Mouse (Mus musculus): ENCODE results near the gene Opcml. TPM values are rescaled to one million over a fixed set of nuclear protein-coding genes. Genes with fewer than 3 reads are reported as not detected.

The Opcml gene
- polyA plus RNA-seq, 1 experiment from 2014 or later, result 73.0 TPM

GRCm38 (mm10) chr9:28003131-28003530 is 212.6 kb downstream of the Opcml start:
- WGBS, result 54% methylated on average over 3 of the region's 3 CpGs
- Histone ChIP-seq H3K4me3 (ENCODE audit: low read depth, low read length) (no peak overlapping the region), H3K4me2 (ENCODE audit: low read length) (no peak overlapping the region), H3K4me1 (ENCODE audit: control insufficient read depth, insufficient read depth, low read length) (peaks cover 8% of the 10 kb centered on the region; the same call in 1 of the 2 replicates), H3K9ac (ENCODE audit: low read depth, low read length) (no peak overlapping the region), H3K9me3 (replicated peaks; ENCODE audit: control insufficient read depth, low read length, poor library complexity, severe bottlenecking) (no peaks in the 10 kb centered on the region), H3K27ac (ENCODE audit: low read length) (no peak overlapping the region), H3K36me3 (ENCODE audit: control insufficient read depth, insufficient read depth, low read length) (no peaks in the 10 kb centered on the region), H3K27me3 (ENCODE audit: control insufficient read depth, insufficient read depth, low read depth, low read length) (no peaks in the 10 kb centered on the region)
- ATAC-seq, result no peak

GRCm38 (mm10) chr9:28011483-28011882 is 220.9 kb downstream of the Opcml start:
- H3K9ac ChIP-seq (ENCODE audit: low read depth, low read length), result no peak overlapping the region
- peaks cover 8% of the 10 kb centered on the region; the same call in 1 of the 2 replicates for H3K4me1 ChIP-seq (ENCODE audit: control insufficient read depth, insufficient read depth, low read length)
- H3K27me3 ChIP-seq (ENCODE audit: control insufficient read depth, insufficient read depth, low read depth, low read length), result no peaks in the 10 kb centered on the region
- no peaks in the 10 kb centered on the region for H3K9me3 ChIP-seq (replicated peaks; ENCODE audit: control insufficient read depth, low read length, poor library complexity, severe bottlenecking)
- no peak overlapping the region for H3K27ac ChIP-seq (ENCODE audit: low read length)
- no peak overlapping the region for H3K4me3 ChIP-seq (ENCODE audit: low read depth, low read length)
- no peak overlapping the region for H3K4me2 ChIP-seq (ENCODE audit: low read length)
- no peaks in the 10 kb centered on the region for H3K36me3 ChIP-seq (ENCODE audit: control insufficient read depth, insufficient read depth, low read length)
- WGBS, result 22% methylated on average over 8 of the region's 8 CpGs
- ATAC-seq, result no peak

GRCm38 (mm10) chr9:28012664-28013063 is 222.1 kb downstream of the Opcml start:
- H3K4me3 ChIP-seq (ENCODE audit: low read depth, low read length), result no peak overlapping the region
- no peaks in the 10 kb centered on the region for H3K9me3 ChIP-seq (replicated peaks; ENCODE audit: control insufficient read depth, low read length, poor library complexity, severe bottlenecking)
- no peaks in the 10 kb centered on the region for H3K27me3 ChIP-seq (ENCODE audit: control insufficient read depth, insufficient read depth, low read depth, low read length)
- H3K4me1 ChIP-seq (ENCODE audit: control insufficient read depth, insufficient read depth, low read length), result peaks cover 8% of the 10 kb centered on the region; the same call in 1 of the 2 replicates
- ATAC-seq, result no peak
- no peak overlapping the region for H3K27ac ChIP-seq (ENCODE audit: low read length)
- WGBS, result 68% methylated on average over 7 of the region's 7 CpGs
- H3K36me3 ChIP-seq (ENCODE audit: control insufficient read depth, insufficient read depth, low read length), result no peaks in the 10 kb centered on the region
- H3K4me2 ChIP-seq (ENCODE audit: low read length), result no peak overlapping the region
- H3K9ac ChIP-seq (ENCODE audit: low read depth, low read length), result no peak overlapping the region

GRCm38 (mm10) chr9:28013192-28013591 is 222.6 kb downstream of the Opcml start:
- Histone ChIP-seq H3K27me3 (ENCODE audit: control insufficient read depth, insufficient read depth, low read depth, low read length) (no peaks in the 10 kb centered on the region), H3K36me3 (ENCODE audit: control insufficient read depth, insufficient read depth, low read length) (no peaks in the 10 kb centered on the region), H3K4me2 (ENCODE audit: low read length) (no peak overlapping the region), H3K9me3 (replicated peaks; ENCODE audit: control insufficient read depth, low read length, poor library complexity, severe bottlenecking) (no peaks in the 10 kb centered on the region), H3K4me3 (ENCODE audit: low read depth, low read length) (no peak overlapping the region), H3K27ac (ENCODE audit: low read length) (no peak overlapping the region), H3K9ac (ENCODE audit: low read depth, low read length) (no peak overlapping the region), H3K4me1 (ENCODE audit: control insufficient read depth, insufficient read depth, low read length) (peaks cover 8% of the 10 kb centered on the region; the same call in 1 of the 2 replicates)
- no peak for ATAC-seq
- WGBS, result 69% methylated on average over 3 of the region's 3 CpGs

- no peak overlapping the region for H3K9ac ChIP-seq (ENCODE audit: low read depth, low read length)
- H3K4me3 ChIP-seq (ENCODE audit: low read depth, low read length), result no peak overlapping the region
- no peaks in the 10 kb centered on the region for H3K9me3 ChIP-seq (replicated peaks; ENCODE audit: control insufficient read depth, low read length, poor library complexity, severe bottlenecking)
- H3K27ac ChIP-seq (ENCODE audit: low read length), result no peak overlapping the region
- peaks cover 10% of the 10 kb centered on the region for H3K4me1 ChIP-seq (ENCODE audit: control insufficient read depth, insufficient read depth, low read length)
- no peaks in the 10 kb centered on the region for H3K36me3 ChIP-seq (ENCODE audit: control insufficient read depth, insufficient read depth, low read length)
- no peak for ATAC-seq
- H3K4me2 ChIP-seq (ENCODE audit: low read length), result no peak overlapping the region
- WGBS, result 41% methylated on average over 5 of the region's 5 CpGs
- H3K27me3 ChIP-seq (ENCODE audit: control insufficient read depth, insufficient read depth, low read depth, low read length), result no peaks in the 10 kb centered on the region
These were observed 237.6 kb downstream of the Opcml start for GRCm38 (mm10) chr9:28028156-28028555.

- Histone ChIP-seq H3K9me3 (replicated peaks; ENCODE audit: control insufficient read depth, low read length, poor library complexity, severe bottlenecking) (no peaks in the 10 kb centered on the region), H3K36me3 (ENCODE audit: control insufficient read depth, insufficient read depth, low read length) (no peaks in the 10 kb centered on the region), H3K4me3 (ENCODE audit: low read depth, low read length) (no peak overlapping the region), H3K4me2 (ENCODE audit: low read length) (no peak overlapping the region), H3K9ac (ENCODE audit: low read depth, low read length) (no peak overlapping the region), H3K27me3 (ENCODE audit: control insufficient read depth, insufficient read depth, low read depth, low read length) (no peaks in the 10 kb centered on the region), H3K4me1 (ENCODE audit: control insufficient read depth, insufficient read depth, low read length) (peaks cover 10% of the 10 kb centered on the region), H3K27ac (ENCODE audit: low read length) (no peak overlapping the region)
- 34% methylated on average over 7 of the region's 7 CpGs for WGBS
- ATAC-seq, result 0 out of 2 replicates have a peak, but pooled peaks have one; percentile 17
These were observed 238.3 kb downstream of the Opcml start for GRCm38 (mm10) chr9:28028788-28029393.

GRCm38 (mm10) chr9:28049157-28049556 is 258.6 kb downstream of the Opcml start:
- no peak overlapping the region for H3K27ac ChIP-seq (ENCODE audit: low read length)
- no peaks in the 10 kb centered on the region for H3K4me1 ChIP-seq (ENCODE audit: control insufficient read depth, insufficient read depth, low read length)
- no peak for ATAC-seq
- H3K4me2 ChIP-seq (ENCODE audit: low read length), result no peak overlapping the region
- H3K27me3 ChIP-seq (ENCODE audit: control insufficient read depth, insufficient read depth, low read depth, low read length), result no peaks in the 10 kb centered on the region
- no peaks in the 10 kb centered on the region for H3K9me3 ChIP-seq (replicated peaks; ENCODE audit: control insufficient read depth, low read length, poor library complexity, severe bottlenecking)
- H3K9ac ChIP-seq (ENCODE audit: low read depth, low read length), result no peak overlapping the region
- H3K4me3 ChIP-seq (ENCODE audit: low read depth, low read length), result no peak overlapping the region
- WGBS, result 93% methylated on average over 2 of the region's 2 CpGs
- H3K36me3 ChIP-seq (ENCODE audit: control insufficient read depth, insufficient read depth, low read length), result no peaks in the 10 kb centered on the region

GRCm38 (mm10) chr9:28057171-28057845 is 266.7 kb downstream of the Opcml start:
- no peak for ATAC-seq
- H3K4me3 ChIP-seq (ENCODE audit: low read depth, low read length), result no peak overlapping the region
- H3K27me3 ChIP-seq (ENCODE audit: control insufficient read depth, insufficient read depth, low read depth, low read length), result no peaks in the 10 kb centered on the region
- H3K4me2 ChIP-seq (ENCODE audit: low read length), result no peak overlapping the region
- no peaks in the 10 kb centered on the region for H3K9me3 ChIP-seq (replicated peaks; ENCODE audit: control insufficient read depth, low read length, poor library complexity, severe bottlenecking)
- H3K9ac ChIP-seq (ENCODE audit: low read depth, low read length), result no peak overlapping the region
- H3K27ac ChIP-seq (ENCODE audit: low read length), result no peak overlapping the region
- whole genome bisulfite sequencing, result 60% methylated on average over 2 of the region's 2 CpGs
- peaks cover 2% of the 10 kb centered on the region; the same call in 1 of the 2 replicates for H3K4me1 ChIP-seq (ENCODE audit: control insufficient read depth, insufficient read depth, low read length)
- H3K36me3 ChIP-seq (ENCODE audit: control insufficient read depth, insufficient read depth, low read length), result no peaks in the 10 kb centered on the region

- Histone ChIP-seq H3K9ac (ENCODE audit: low read depth, low read length) (no peak overlapping the region), H3K4me1 (ENCODE audit: control insufficient read depth, insufficient read depth, low read length) (no peaks in the 10 kb centered on the region)
- ATAC-seq, result no peak
These were observed 274.6 kb downstream of the Opcml start for GRCm38 (mm10) chr9:28065126-28065525.

More at GRCm38 (mm10) chr9:28065126-28065525, 274.6 kb downstream of the Opcml start:
- Histone ChIP-seq H3K36me3 (ENCODE audit: control insufficient read depth, insufficient read depth, low read length) (no peaks in the 10 kb centered on the region), H3K27me3 (ENCODE audit: control insufficient read depth, insufficient read depth, low read depth, low read length) (no peaks in the 10 kb centered on the region), H3K27ac (ENCODE audit: low read length) (no peak overlapping the region), H3K4me2 (ENCODE audit: low read length) (no peak overlapping the region), H3K9me3 (replicated peaks; ENCODE audit: control insufficient read depth, low read length, poor library complexity, severe bottlenecking) (no peaks in the 10 kb centered on the region), H3K4me3 (ENCODE audit: low read depth, low read length) (no peak overlapping the region)
